Mouse (Mus musculus): Measurements from ENCODE around the gene Creb3l2. TPM values are rescaled to one million over a fixed set of nuclear protein-coding genes. Genes with fewer than 3 reads are reported as not detected.

Creb3l2 gene
- total and polyA plus RNA-seq, 2 experiments from 2014 or later, result 16.3 to 32.4 TPM

DNA sequence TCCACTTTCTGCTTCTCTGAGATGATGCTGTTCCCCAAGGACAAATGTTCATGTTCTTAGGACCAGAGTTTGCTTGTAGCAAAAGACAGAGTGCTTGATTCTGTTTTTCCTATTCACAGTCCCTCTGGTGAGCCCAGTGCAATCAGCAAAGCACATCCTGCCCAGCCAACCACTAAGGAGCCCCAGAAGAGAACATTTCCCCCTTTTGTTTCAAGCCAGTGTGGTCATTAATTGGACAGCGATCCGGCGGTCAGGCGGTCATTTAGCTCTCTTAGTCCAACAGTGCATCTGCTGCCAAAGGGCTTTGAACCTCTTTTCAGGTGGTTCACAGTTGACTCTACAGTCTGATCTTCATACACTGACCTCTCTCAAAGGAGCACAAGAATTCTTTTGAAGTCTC is 131.3 kb downstream of the Creb3l2 start:
- no peak for DNase-seq (ENCODE audit: low spot score)
- H3K9ac ChIP-seq (replicated peaks; ENCODE audit: low read depth, low read length), result no peak overlapping the region
- TF ChIP-seq EP300 (IDR thresholded peaks at IDR 0.05; ENCODE audit: low read depth), result no peak
- no peak for TF ChIP-seq CTCF (IDR thresholded peaks at IDR 0.05; ENCODE audit: low read depth)
- H3K4me3 ChIP-seq (ENCODE audit: low read depth, low read length), result no peak overlapping the region
- H3K27ac ChIP-seq (ENCODE audit: low read depth), result no peak overlapping the region
- no peaks in the 10 kb centered on the region for H3K27me3 ChIP-seq (ENCODE audit: control insufficient read depth, insufficient read depth, low read length)
- no peaks in the 10 kb centered on the region for H3K4me1 ChIP-seq (ENCODE audit: control insufficient read depth, insufficient read depth)
- ATAC-seq (ENCODE audit: insufficient read depth, low read depth), result no peak
- H3K4me2 ChIP-seq (ENCODE audit: low read depth, low read length), result no peak overlapping the region
- H3K9me3 ChIP-seq (replicated peaks; ENCODE audit: control insufficient read depth, low read length), result no peaks in the 10 kb centered on the region
- 61% methylated on average over 4 of the region's 4 CpGs for WGBS
- H3K36me3 ChIP-seq (replicated peaks; ENCODE audit: control insufficient read depth, insufficient read depth, low read length), result no peaks in the 10 kb centered on the region

DNA sequence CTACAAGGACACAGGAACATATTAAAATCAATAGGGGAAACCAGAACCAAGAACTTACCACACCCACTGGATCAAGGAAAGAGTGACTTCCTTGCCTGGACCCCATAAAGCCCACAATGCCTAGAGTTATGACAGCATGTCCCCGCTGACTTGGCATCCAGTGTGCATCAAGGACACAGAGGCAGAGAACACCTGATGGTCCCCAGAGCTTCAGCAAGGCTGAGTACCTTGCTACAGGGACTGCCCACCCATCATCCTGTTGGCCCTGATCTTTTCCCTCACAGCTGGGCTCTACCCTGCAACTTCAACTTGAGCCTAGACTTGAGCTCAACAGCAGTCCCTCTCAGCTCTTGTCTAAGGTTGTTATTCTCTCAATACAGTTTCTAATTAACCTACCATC is 135.3 kb downstream of the Creb3l2 start:
- H3K27ac ChIP-seq (ENCODE audit: low read depth), result no peak overlapping the region
- peaks cover 5% of the 10 kb centered on the region for H3K27me3 ChIP-seq (ENCODE audit: control insufficient read depth, insufficient read depth, low read length)
- H3K9me3 ChIP-seq (replicated peaks; ENCODE audit: control insufficient read depth, low read length), result no peaks in the 10 kb centered on the region
- H3K4me1 ChIP-seq (ENCODE audit: control insufficient read depth, insufficient read depth), result no peaks in the 10 kb centered on the region
- ATAC-seq (ENCODE audit: insufficient read depth, low read depth), result no peak
- no peak overlapping the region for H3K4me2 ChIP-seq (ENCODE audit: low read depth, low read length)
- no peak for TF ChIP-seq EP300 (IDR thresholded peaks at IDR 0.05; ENCODE audit: low read depth)
- no peak for TF ChIP-seq CTCF (IDR thresholded peaks at IDR 0.05; ENCODE audit: low read depth)
- no peak overlapping the region for H3K9ac ChIP-seq (replicated peaks; ENCODE audit: low read depth, low read length)
- H3K36me3 ChIP-seq (replicated peaks; ENCODE audit: control insufficient read depth, insufficient read depth, low read length), result no peaks in the 10 kb centered on the region
- DNase-seq (ENCODE audit: low spot score), result no peak
- WGBS, result 85% methylated on average over 1 of the region's 1 CpGs
- H3K4me3 ChIP-seq (ENCODE audit: low read depth, low read length), result no peak overlapping the region

- Histone ChIP-seq H3K9me3 (replicated peaks; ENCODE audit: control insufficient read depth, low read length) (no peaks in the 10 kb centered on the region), H3K4me3 (ENCODE audit: low read depth, low read length) (peak overlapping the region; percentile 57; the same call in 1 of the 2 replicates), H3K27me3 (ENCODE audit: control insufficient read depth, insufficient read depth, low read length) (peaks cover 35% of the 10 kb centered on the region), H3K36me3 (replicated peaks; ENCODE audit: control insufficient read depth, insufficient read depth, low read length) (no peaks in the 10 kb centered on the region), H3K4me1 (ENCODE audit: control insufficient read depth, insufficient read depth) (peaks cover 6% of the 10 kb centered on the region; the same call in 1 of the 2 replicates), H3K4me2 (ENCODE audit: low read depth, low read length) (peak overlapping the region; percentile 84), H3K27ac (ENCODE audit: low read depth) (no peak overlapping the region), H3K9ac (replicated peaks; ENCODE audit: low read depth, low read length) (no peak overlapping the region)
- DNase-seq (ENCODE audit: low spot score), result no peak
- WGBS, result 20% methylated on average over 13 of the region's 13 CpGs
- ATAC-seq (ENCODE audit: insufficient read depth, low read depth), result no peak
- TF ChIP-seq EP300 (IDR thresholded peaks at IDR 0.05; ENCODE audit: low read depth), result no peak
Observed at GRCm38 (mm10) chr6:37300492-37300891, 141.5 kb downstream of the Creb3l2 start.

DNA sequence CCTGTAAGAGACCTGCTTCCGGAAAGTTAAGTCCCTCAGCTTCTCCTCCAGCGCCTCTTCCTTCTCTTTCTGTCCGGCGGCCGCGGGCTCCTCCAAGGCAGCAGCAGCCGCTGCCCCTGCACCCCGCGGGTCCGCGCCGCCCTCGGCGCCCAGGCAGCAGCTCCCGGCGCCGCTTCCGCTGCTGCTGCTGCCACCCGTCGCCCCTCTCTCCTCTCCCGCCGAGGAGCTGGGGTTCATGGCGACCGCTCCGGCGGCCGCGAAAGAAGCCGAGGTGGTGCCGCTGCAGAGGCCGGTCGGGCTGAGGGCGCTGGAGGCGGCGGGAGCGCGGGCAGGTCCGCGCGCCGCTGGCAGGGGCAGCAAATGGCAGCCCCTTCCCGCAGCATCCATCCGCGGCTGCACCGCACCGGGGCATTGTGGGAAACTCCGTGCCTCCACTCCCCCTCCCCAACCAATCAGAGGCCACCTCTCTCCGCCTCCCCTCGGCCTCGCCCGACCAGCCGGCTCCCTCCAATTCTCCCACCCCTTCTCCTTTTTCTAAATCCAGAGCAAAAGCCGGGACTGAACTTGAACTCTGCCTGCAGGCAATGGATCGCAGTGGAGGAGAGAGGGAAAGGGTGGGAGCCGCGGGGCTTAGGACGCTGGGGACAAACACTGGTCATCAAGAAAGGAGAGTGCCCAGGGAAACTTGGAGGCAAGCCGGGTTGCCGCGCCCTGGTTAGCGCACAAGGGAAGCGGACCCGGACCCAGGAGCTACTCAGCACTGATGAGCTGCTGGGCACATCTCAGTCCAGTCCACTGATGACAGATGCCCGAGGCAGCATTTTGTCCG is 142.2 kb downstream of the Creb3l2 start, which contains the start of gene Dgki:
Gene Dgki (minus strand): TSS at position 623 of the 829 bp plus-strand sequence.
- Histone ChIP-seq H3K9ac (replicated peaks; ENCODE audit: low read depth, low read length) (peak within 1 kb of the TSS; percentile 13; the same call in 1 of the 2 replicates), H3K27ac (ENCODE audit: low read depth) (no peak within 1 kb of the TSS), H3K4me3 (ENCODE audit: low read depth, low read length) (peak within 1 kb of the TSS; percentile 57), H3K4me1 (ENCODE audit: control insufficient read depth, insufficient read depth) (peaks cover 6% of the 10 kb centered on the region; the same call in 1 of the 2 replicates), H3K9me3 (replicated peaks; ENCODE audit: control insufficient read depth, low read length) (no peaks in the 10 kb centered on the region), H3K4me2 (ENCODE audit: low read depth, low read length) (peak within 1 kb of the TSS; percentile 84), H3K36me3 (replicated peaks; ENCODE audit: control insufficient read depth, insufficient read depth, low read length) (no peaks in the 10 kb centered on the region), H3K27me3 (ENCODE audit: control insufficient read depth, insufficient read depth, low read length) (peaks cover 35% of the 10 kb centered on the region)
- no peak for DNase-seq (ENCODE audit: low spot score)
- WGBS, result under 1% methylated on average over 45 of the region's 65 CpGs
- peak; percentile 33; the same call in 1 of the 2 replicates for ATAC-seq (ENCODE audit: insufficient read depth, low read depth)
- TF ChIP-seq EP300 (IDR thresholded peaks at IDR 0.05; ENCODE audit: low read depth), result no peak
- no peak for TF ChIP-seq CTCF (IDR thresholded peaks at IDR 0.05; ENCODE audit: low read depth)

GRCm38 (mm10) chr6:37298982-37299381 is 143.0 kb downstream of the Creb3l2 start:
- peak overlapping the region; percentile 57 for H3K4me3 ChIP-seq (ENCODE audit: low read depth, low read length)
- no peak for ATAC-seq (ENCODE audit: insufficient read depth, low read depth)
- H3K9ac ChIP-seq (replicated peaks; ENCODE audit: low read depth, low read length), result no peak overlapping the region
- peak overlapping the region; percentile 84 for H3K4me2 ChIP-seq (ENCODE audit: low read depth, low read length)
- H3K27ac ChIP-seq (ENCODE audit: low read depth), result no peak overlapping the region
- H3K9me3 ChIP-seq (replicated peaks; ENCODE audit: control insufficient read depth, low read length), result no peaks in the 10 kb centered on the region
- no peak for TF ChIP-seq EP300 (IDR thresholded peaks at IDR 0.05; ENCODE audit: low read depth)
- TF ChIP-seq CTCF (IDR thresholded peaks at IDR 0.05; ENCODE audit: low read depth), result no peak
- no peak for DNase-seq (ENCODE audit: low spot score)
- H3K4me1 ChIP-seq (ENCODE audit: control insufficient read depth, insufficient read depth), result peaks cover 6% of the 10 kb centered on the region; the same call in 1 of the 2 replicates
- H3K36me3 ChIP-seq (replicated peaks; ENCODE audit: control insufficient read depth, insufficient read depth, low read length), result no peaks in the 10 kb centered on the region
- H3K27me3 ChIP-seq (ENCODE audit: control insufficient read depth, insufficient read depth, low read length), result peaks cover 35% of the 10 kb centered on the region
- 34% methylated on average over 4 of the region's 4 CpGs for WGBS

Measured in heart, postnatal 0 days (tissue).